Mouse (Mus musculus) monocyte, adult 5-6 weeks (primary cell): ENCODE measurements at regions not wholly inside any gene's neighbourhood (a gene's known extent, or its start where the extent isn't known, plus 50 kb on each side); places are given as distances from the start of the nearest gene placed in this dataset.

Experiments used
- ATAC-seq: fragments of 153-309, 156-312 bp; replicated peaks from 2 replicates; pipeline ENCODE4 v1.8.0; 2017; ENCODE audit warnings: mild to moderate bottlenecking; ENCODE audit not compliant: low TSS enrichment, insufficient number of reproducible peaks, severe bottlenecking, poor library complexity, low FRiP score

DNA sequence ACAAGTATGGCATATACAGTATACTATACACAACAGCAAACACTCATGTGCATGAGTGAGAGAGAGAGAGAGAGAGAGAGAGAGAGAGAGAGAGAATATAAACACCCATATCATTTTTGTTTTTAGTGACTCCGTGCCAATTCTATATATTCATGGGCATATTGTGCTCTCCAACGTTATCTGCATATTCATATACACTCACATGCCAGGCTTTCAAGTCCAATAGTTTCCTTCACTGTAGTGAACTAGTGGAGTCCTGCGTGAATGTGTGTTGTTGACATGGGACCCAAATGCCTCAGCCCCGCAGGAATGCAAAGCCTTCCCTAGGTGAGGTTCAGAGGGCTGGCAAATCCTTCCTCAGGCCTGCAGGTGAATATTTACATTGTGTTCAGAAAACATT lies 53.4 kb upstream of the Nab1 start:
- ATAC-seq, result no peak

DNA sequence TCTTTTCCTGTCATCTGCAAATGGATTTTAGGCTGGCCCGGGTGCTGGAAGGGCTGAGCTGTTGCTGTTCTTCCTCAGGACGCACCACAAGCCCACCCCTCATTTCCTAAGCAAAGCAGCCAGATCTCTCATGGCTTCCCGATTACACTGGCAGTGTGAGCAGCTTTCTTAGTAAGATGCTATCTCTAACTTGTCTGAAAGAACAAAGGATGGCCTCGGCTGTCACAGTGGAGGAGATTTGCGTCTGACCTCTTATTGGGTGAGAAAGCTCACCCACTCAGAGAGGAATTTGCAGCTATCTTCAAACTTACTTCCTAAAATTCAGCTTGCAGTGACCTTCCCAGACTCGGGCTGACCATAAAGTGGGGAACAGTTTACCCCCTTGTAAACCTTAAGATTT lies 64.7 kb upstream of the Nemp2 start:
- no peak for ATAC-seq

DNA sequence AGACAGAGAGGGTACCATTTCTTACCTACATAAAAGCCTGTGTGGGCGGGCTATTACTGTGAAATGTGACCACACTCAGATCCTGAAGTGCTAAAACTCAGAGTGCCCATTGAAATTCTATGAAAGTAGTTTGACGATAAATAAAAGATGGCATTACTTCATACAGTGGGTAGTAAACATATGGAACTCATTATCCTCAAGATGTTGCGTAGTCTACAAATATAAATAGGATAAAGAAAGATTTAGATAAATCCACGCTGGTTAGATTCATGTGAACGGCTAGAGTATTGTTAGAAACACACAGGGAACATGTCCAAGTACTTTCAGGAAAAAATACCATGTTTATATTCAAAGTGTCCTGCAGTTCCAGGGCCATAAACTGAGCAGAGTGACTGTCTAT lies 58.8 kb upstream of the Nemp2 start:
- no peak for ATAC-seq

- ATAC-seq, result peak; percentile 96
These were observed 52.0 kb upstream of the Nemp2 start for GRCm38 (mm10) chr1:52578298-52579056.

- ATAC-seq, result no peak
These were observed 50.2 kb upstream of the Nemp2 start for GRCm38 (mm10) chr1:52580132-52580896.
